Mouse (Mus musculus): Measurements from ENCODE around the gene Hoxb7.

GRCm38 (mm10) chr11:96314671-96315343 lies 28.4 kb downstream of the Hoxb7 start:
- no peak for TF ChIP-seq ZC3H11A (IDR thresholded peaks at IDR 0.05; ENCODE audit: borderline replicate concordance, low read depth, low read length)
- no peak for TF ChIP-seq MAFK (IDR thresholded peaks at IDR 0.05; ENCODE audit: insufficient read depth, low read depth, low read length)
- no peak for TF ChIP-seq CHD2 (IDR thresholded peaks at IDR 0.05; ENCODE audit: low read depth, low read length)
